Mouse (Mus musculus) E14TG2a.4 (cell line): ENCODE measurements around the gene Cobll1.

ENCODE experiments used
- CTCF ChIP-seq: conservative IDR thresholded peaks from 2 replicates; pipeline ENCODE4 v1.5.1; 2014; ENCODE audit warnings: low read length
- NANOG ChIP-seq: IDR thresholded peaks from 2 replicates; pipeline ENCODE4 v1.6.1; 2014; ENCODE audit warnings: borderline replicate concordance, low read length, mixed read lengths
- POU5F1 ChIP-seq: IDR thresholded peaks from 2 replicates; pipeline ENCODE4 v1.6.1; 2014; ENCODE audit warnings: low read length, borderline replicate concordance

- TF ChIP-seq CTCF, result no peak
- TF ChIP-seq POU5F1, result no peak
- TF ChIP-seq NANOG, result no peak
Observed at GRCm38 (mm10) chr2:65216163-65216562, 23.0 kb downstream of the Cobll1 start.
